Mouse (Mus musculus): ENCODE measurements around the gene Pin1rt1.

- TF ChIP-seq CTCF (IDR thresholded peaks at IDR 0.05; ENCODE audit: control insufficient read depth, insufficient read depth, insufficient replicate concordance, low read depth, low read length), result no peak
- no peak for TF ChIP-seq POLR2A (IDR thresholded peaks at IDR 0.05; ENCODE audit: control insufficient read depth, low read depth, low read length)
Measured at GRCm38 (mm10) chr2:104703158-104703557, 13.0 kb downstream of the Pin1rt1 start.

Data from testis, adult 2 months (tissue).